11 mouse cellular contexts compared by ENCODE assay signal in genomic region chr14:99631092-99631491, GRCm38 (mm10).
DNase-seq lines count a peak whose midpoint lies in the region; ATAC-seq and TF ChIP-seq lines count a peak whose summit lies in the region.
"Had no signal": no experiment of that assay in that cellular context is flagged by ENCODE, and none has a peak within 500 bp of the region (broad histone marks: within the 10 kb centered on the region; RNA-seq: fewer than 3 reads in every experiment).

No protein-coding gene starts in this region.

- TF ChIP-seq POLR2A in embryonic fibroblast, embryonic 13.5 days (IDR thresholded peaks at IDR 0.05; ENCODE audit: low read depth, low read length) = no peak

- no peak for TF ChIP-seq CTCF in intestine, postnatal 0 days (IDR thresholded peaks at IDR 0.05; ENCODE audit: low read depth)
- no peak for TF ChIP-seq CTCF in C2C12 (IDR thresholded peaks at IDR 0.05; ENCODE audit: control insufficient read depth, insufficient read depth, insufficient read length)
- no peak for TF ChIP-seq CTCF in embryonic fibroblast, embryonic 13.5 days (IDR thresholded peaks at IDR 0.05; ENCODE audit: borderline replicate concordance, insufficient read depth, low read length)

- H3K27me3 ChIP-seq in intestine, embryonic 14.5 days (replicated peaks; ENCODE audit: control insufficient read depth, insufficient read depth, low read length) = no peaks in the 10 kb centered on the region
- no peaks in the 10 kb centered on the region for H3K27me3 ChIP-seq in intestine, postnatal 0 days (replicated peaks; ENCODE audit: control insufficient read depth, insufficient read depth, low read length)
- no peaks in the 10 kb centered on the region for H3K27me3 ChIP-seq in C2C12 (ENCODE audit: control insufficient read depth, insufficient read depth, insufficient read length)
- no peaks in the 10 kb centered on the region for H3K27me3 ChIP-seq in liver, embryonic 11.5 days (replicated peaks; ENCODE audit: control insufficient read depth, insufficient read depth, low read length)

- 0 out of 2 replicates have a peak, but pooled peaks have one; percentile 37 for ATAC-seq in intestine, embryonic 14.5 days (replicated peaks; ENCODE audit: low FRiP score, low TSS enrichment, low read depth)
- no peak for ATAC-seq in intestine, postnatal 0 days
- ATAC-seq in liver, embryonic 11.5 days (replicated peaks; ENCODE audit: low FRiP score) = no peak

- H3K36me3 ChIP-seq in intestine, embryonic 14.5 days (ENCODE audit: control insufficient read depth, insufficient read depth, low read length) = no peaks in the 10 kb centered on the region
- H3K36me3 ChIP-seq in intestine, postnatal 0 days (ENCODE audit: control insufficient read depth, insufficient read depth) = no peaks in the 10 kb centered on the region
- H3K36me3 ChIP-seq in C2C12 (ENCODE audit: control insufficient read depth, insufficient read depth) = no peaks in the 10 kb centered on the region
- H3K36me3 ChIP-seq in liver, embryonic 11.5 days (ENCODE audit: control insufficient read depth, insufficient read depth, low read length) = no peaks in the 10 kb centered on the region

- H3K27ac ChIP-seq in intestine, embryonic 14.5 days (ENCODE audit: low read depth) = no peak overlapping the region
- H3K27ac ChIP-seq in intestine, postnatal 0 days (ENCODE audit: low read depth, low read length) = no peak overlapping the region
- H3K27ac ChIP-seq in embryonic fibroblast, embryonic 13.5 days (ENCODE audit: insufficient read depth, low read length) = peak overlapping the region; percentile 3; the same call in 1 of the 2 replicates
- no peak overlapping the region for H3K27ac ChIP-seq in liver, embryonic 11.5 days (ENCODE audit: low read depth, low read length)
- H3K27ac ChIP-seq: hindbrain, embryonic 14.5 days had no signal

- no peak overlapping the region for H3K4me2 ChIP-seq in intestine, embryonic 14.5 days (ENCODE audit: low read length)
- no peak overlapping the region for H3K4me2 ChIP-seq in intestine, postnatal 0 days (replicated peaks; ENCODE audit: low read depth)
- no peak overlapping the region for H3K4me2 ChIP-seq in liver, embryonic 11.5 days
- H3K4me2 ChIP-seq: hindbrain, embryonic 14.5 days; midbrain, embryonic 11.5 days had no signal

- no peaks in the 10 kb centered on the region for H3K79me2 ChIP-seq in C2C12 (ENCODE audit: control insufficient read depth, insufficient read depth)

- 33% methylated on average over 10 of the region's 10 CpGs for WGBS in intestine, embryonic 14.5 days
- WGBS in intestine, postnatal 0 days = 20% methylated on average over 10 of the region's 10 CpGs
- WGBS in liver, embryonic 11.5 days = 44% methylated on average over 10 of the region's 10 CpGs

- H3K9me3 ChIP-seq in intestine, embryonic 14.5 days (ENCODE audit: control insufficient read depth, low read length) = no peaks in the 10 kb centered on the region
- no peaks in the 10 kb centered on the region for H3K9me3 ChIP-seq in intestine, postnatal 0 days (ENCODE audit: control insufficient read depth)
- no peaks in the 10 kb centered on the region for H3K9me3 ChIP-seq in liver, embryonic 11.5 days (ENCODE audit: control insufficient read depth, low read length)

- no peak for DNase-seq in intestine, embryonic 14.5 days (ENCODE audit: low spot score)
- DNase-seq in lung, postnatal 25 days (ENCODE audit: low spot score) = peak; percentile 22
- no peak for DNase-seq in thymus, postnatal 0 days (ENCODE audit: low spot score)
- DNase-seq in cerebellum, postnatal 4 days (ENCODE audit: low spot score in 2 of 2) = no peak
- no peak for DNase-seq in liver, embryonic 11.5 days (ENCODE audit: low spot score)

- no peak overlapping the region for H3ac ChIP-seq in C2C12 (ENCODE audit: control insufficient read depth, insufficient read length, low read depth)

- H3K79me3 ChIP-seq in C2C12 (ENCODE audit: low read depth) = no peaks in the 10 kb centered on the region

- H3K4me1 ChIP-seq in intestine, embryonic 14.5 days (replicated peaks; ENCODE audit: control insufficient read depth, insufficient read depth, low read length) = no peaks in the 10 kb centered on the region
- no peaks in the 10 kb centered on the region for H3K4me1 ChIP-seq in intestine, postnatal 0 days (replicated peaks; ENCODE audit: control insufficient read depth, insufficient read depth, low read length)
- H3K4me1 ChIP-seq in embryonic fibroblast, embryonic 13.5 days (ENCODE audit: control insufficient read depth, insufficient read depth, low read length) = peaks cover 8% of the 10 kb centered on the region; the same call in 1 of the 2 replicates
- H3K4me1 ChIP-seq in liver, embryonic 11.5 days (replicated peaks; ENCODE audit: control insufficient read depth, insufficient read depth, low read length) = no peaks in the 10 kb centered on the region

- H3K9ac ChIP-seq in intestine, embryonic 14.5 days (ENCODE audit: low read length) = no peak overlapping the region
- H3K9ac ChIP-seq in intestine, postnatal 0 days (ENCODE audit: low read depth, low read length) = no peak overlapping the region
- H3K9ac ChIP-seq in liver, embryonic 11.5 days (ENCODE audit: low read depth, low read length) = no peak overlapping the region
- H3K9ac ChIP-seq: hindbrain, embryonic 14.5 days had no signal

- H3K4me3 ChIP-seq in intestine, embryonic 14.5 days (ENCODE audit: low read depth, low read length) = no peak overlapping the region
- H3K4me3 ChIP-seq in intestine, postnatal 0 days (ENCODE audit: low read depth, low read length) = no peak overlapping the region
- H3K4me3 ChIP-seq in C2C12 (ENCODE audit: insufficient read depth, poor library complexity, severe bottlenecking) = no peak overlapping the region
- no peak overlapping the region for H3K4me3 ChIP-seq in embryonic fibroblast, embryonic 13.5 days (ENCODE audit: insufficient read depth, low read length)
- H3K4me3 ChIP-seq in liver, embryonic 11.5 days (ENCODE audit: low read depth, low read length) = no peak overlapping the region
- H3K4me3 ChIP-seq: erythroblast, embryonic 14.5 days had no signal

TF ChIP-seq in C2C12, 6 proteins besides CTCF, POLR2A, EP300 and RAD21:
- TF ChIP-seq MAX (IDR thresholded peaks at IDR 0.05) (peak; percentile 47), MYOG (IDR thresholded peaks at IDR 0.05; ENCODE audit: control insufficient read depth, extremely low read depth, insufficient read length) (no peak), FOSL1 (IDR thresholded peaks at IDR 0.05; ENCODE audit: insufficient read depth, low read length, poor library complexity, severe bottlenecking) (peak; percentile 50)
